Mouse (Mus musculus) kidney, adult 2 months (tissue): ENCODE results near the gene Gli2. TPM values are rescaled to one million over a fixed set of nuclear protein-coding genes. Genes with fewer than 3 reads are reported as not detected.
A peak's percentile ranks its signal among the peaks of the same experiment; 100 is the strongest.

ENCODE experiments used
- DNase-seq: peaks from one replicate; pipeline ENCODE4 v3.0.0; 2021
- H3K27ac ChIP-seq: fragments of 200-500 bp; 2 replicates; pipeline ENCODE4 v1.5.1; 2012; ENCODE audit warnings: low read depth, low read length, control low read depth, inconsistent platforms; ENCODE audit not compliant: insufficient read depth
- H3K27me3 ChIP-seq: fragments of 200-500 bp; replicated peaks from 2 replicates; pipeline ENCODE4 v1.6.1; 2012; ENCODE audit warnings: mild to moderate bottlenecking, moderate library complexity, low read length, inconsistent platforms; ENCODE audit not compliant: control insufficient read depth, insufficient read depth
- H3K36me3 ChIP-seq: fragments of 200-500 bp; 2 replicates; pipeline ENCODE4 v1.6.1; 2012; ENCODE audit warnings: mild to moderate bottlenecking, moderate library complexity, low read length, inconsistent platforms; ENCODE audit not compliant: control insufficient read depth, insufficient read depth
- H3K4me1 ChIP-seq: fragments of 200-500 bp; 2 replicates; pipeline ENCODE4 v1.6.1; 2011; ENCODE audit warnings: low read length; ENCODE audit not compliant: control insufficient read depth, insufficient read depth
- H3K4me3 ChIP-seq: fragments of 200-500 bp; 2 replicates; pipeline ENCODE4 v1.5.1; 2011; ENCODE audit warnings: mild to moderate bottlenecking, low read depth, low read length, control low read depth; ENCODE audit not compliant: insufficient read depth
- CTCF ChIP-seq: fragments of 200-500 bp; conservative IDR thresholded peaks from 2 replicates; pipeline ENCODE4 v1.5.1; 2011; ENCODE audit warnings: low read depth, mild to moderate bottlenecking, control low read depth, low read length, moderate library complexity, mixed read lengths; ENCODE audit not compliant: insufficient read depth, insufficient read length
- POLR2A ChIP-seq: fragments of 200-500 bp; IDR thresholded peaks from one replicate; pipeline ENCODE4 v1.6.1; 2011; ENCODE audit warnings: low read depth, low read length, control low read depth
- WGBS: fragments of 180-500 bp; shearing (Covaris S2); methylation state at CpG from one replicate; pipeline ENCODE4 v1.1.7; 2018; 5-methylcytosine and 5-hydroxymethylcytosine counted together
- polyA plus RNA-seq: library from polyadenylated mRNA; depleted of rRNA; stranded (reverse); fragments of >200 nt; gene quantifications from 2 replicates; pipeline ENCODE4 v1.2.3, GENCODE M21; 2012

The Gli2 gene
- polyA plus RNA-seq, 1 experiment = 0.44 TPM

DNA sequence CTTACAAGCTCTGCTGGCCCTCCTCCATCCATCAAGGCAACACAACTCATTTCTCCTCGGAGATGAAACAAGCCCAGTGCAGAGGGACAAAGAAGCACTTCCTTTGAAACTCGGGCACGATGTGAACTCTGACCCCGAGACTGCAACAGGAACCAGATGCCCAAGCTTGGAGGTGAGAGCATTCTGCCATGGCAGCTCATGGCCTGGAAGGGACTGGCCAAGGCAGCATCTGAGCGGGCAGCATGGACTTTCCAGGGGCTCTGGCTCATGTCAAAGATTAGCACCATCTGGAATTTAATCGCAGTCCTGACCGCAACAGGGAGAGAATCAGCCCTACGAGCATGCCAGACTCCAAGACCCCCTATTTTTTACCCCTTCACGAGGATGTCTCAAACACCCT lies 148.5 kb downstream of the Gli2 start:
- Histone ChIP-seq H3K36me3 (no peaks in the 10 kb centered on the region), H3K4me3 (no peak overlapping the region), H3K27me3 (no peaks in the 10 kb centered on the region), H3K27ac (no peak overlapping the region), H3K4me1 (no peaks in the 10 kb centered on the region)
- TF ChIP-seq CTCF (no peak), POLR2A (no peak)
- WGBS = 59% methylated on average over 9 of the region's 9 CpGs
- no peak for DNase-seq

- TF ChIP-seq CTCF (no peak), POLR2A (no peak)
- Histone ChIP-seq H3K27ac (no peak overlapping the region), H3K4me3 (no peak overlapping the region), H3K4me1 (no peaks in the 10 kb centered on the region), H3K36me3 (no peaks in the 10 kb centered on the region), H3K27me3 (no peaks in the 10 kb centered on the region)
- 82% methylated on average over 3 of the region's 3 CpGs for WGBS
- DNase-seq = no peak
Measured at GRCm38 (mm10) chr1:118904431-118904830, 149.0 kb downstream of the Gli2 start.

DNA sequence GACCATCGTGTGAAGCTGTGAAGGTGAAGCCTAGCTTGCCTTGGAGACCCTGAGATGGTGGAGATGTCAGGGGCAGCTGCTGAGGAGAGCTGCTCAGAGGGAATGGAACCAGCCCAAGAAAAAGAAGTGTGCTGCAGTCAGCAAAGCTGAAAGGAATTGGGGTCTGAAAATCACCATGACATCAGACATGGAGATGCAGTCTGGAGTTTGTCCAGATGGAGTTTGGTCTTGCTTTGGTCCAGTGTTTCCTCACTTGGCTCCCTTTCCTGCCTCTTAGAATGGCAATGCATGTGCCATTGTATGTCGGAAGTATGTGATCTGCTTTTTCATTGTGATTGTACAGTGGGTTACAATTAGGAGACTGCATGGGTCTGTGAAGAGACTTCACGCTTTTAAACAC lies 149.7 kb downstream of the Gli2 start:
- peak; percentile 2 for DNase-seq
- Histone ChIP-seq H3K4me3 (no peak overlapping the region), H3K27me3 (no peaks in the 10 kb centered on the region), H3K36me3 (no peaks in the 10 kb centered on the region), H3K4me1 (no peaks in the 10 kb centered on the region), H3K27ac (no peak overlapping the region)
- 90% methylated on average over 3 of the region's 3 CpGs for WGBS
- no peak for TF ChIP-seq POLR2A

DNA sequence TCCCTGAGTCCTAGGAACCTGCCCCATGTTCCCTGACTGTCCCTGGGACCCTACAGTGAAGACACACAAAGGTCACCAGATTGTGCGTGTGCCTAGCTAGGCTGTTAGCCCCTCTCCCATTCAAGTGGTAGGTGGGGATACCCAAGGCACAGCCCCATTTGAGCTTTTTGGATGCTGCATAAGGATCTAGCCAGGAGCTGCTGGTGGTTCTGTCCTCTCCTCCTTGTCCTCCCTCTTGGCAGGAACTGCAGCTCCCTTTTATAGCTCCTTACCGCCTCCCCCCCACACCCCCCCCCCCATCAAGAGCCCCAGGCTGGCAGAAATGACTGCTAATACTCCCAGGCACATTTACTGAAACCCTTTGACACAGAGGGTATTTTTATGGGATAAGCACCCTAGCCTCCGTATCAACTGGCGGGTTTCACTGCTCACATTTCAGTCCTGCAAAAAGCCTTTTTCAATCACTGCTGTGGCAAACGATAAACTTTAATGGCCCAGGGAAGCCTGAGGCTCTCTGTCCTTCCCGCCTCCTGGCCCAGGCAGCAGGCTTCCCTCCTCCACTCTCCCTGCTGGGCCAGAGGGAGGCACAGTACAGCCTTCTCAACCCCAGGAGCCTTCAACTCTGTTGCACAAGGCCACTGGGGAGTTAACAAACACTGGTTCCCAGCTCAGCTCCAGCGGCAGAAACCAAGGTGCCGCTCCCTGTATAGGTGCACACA lies 151.4 kb downstream of the Gli2 start:
- H3K4me3 ChIP-seq = no peak overlapping the region
- no peak overlapping the region for H3K27ac ChIP-seq
- WGBS = 48% methylated on average over 8 of the region's 8 CpGs
- no peak for TF ChIP-seq POLR2A
- no peak for TF ChIP-seq CTCF
- no peaks in the 10 kb centered on the region for H3K36me3 ChIP-seq
- DNase-seq = peak; percentile 9
- no peaks in the 10 kb centered on the region for H3K4me1 ChIP-seq
- H3K27me3 ChIP-seq = no peaks in the 10 kb centered on the region

GRCm38 (mm10) chr1:118898351-118898750 lies 155.1 kb downstream of the Gli2 start:
- H3K27me3 ChIP-seq = no peaks in the 10 kb centered on the region
- no peak for DNase-seq
- H3K36me3 ChIP-seq = no peaks in the 10 kb centered on the region
- no peaks in the 10 kb centered on the region for H3K4me1 ChIP-seq
- H3K27ac ChIP-seq = no peak overlapping the region
- H3K4me3 ChIP-seq = no peak overlapping the region
- WGBS = 73% methylated on average over 3 of the region's 3 CpGs
- no peak for TF ChIP-seq POLR2A
- TF ChIP-seq CTCF = no peak

- TF ChIP-seq CTCF (no peak), POLR2A (no peak)
- no peak for DNase-seq
- H3K4me3 ChIP-seq = no peak overlapping the region
- no peak overlapping the region for H3K27ac ChIP-seq
- no peaks in the 10 kb centered on the region for H3K4me1 ChIP-seq
- no peaks in the 10 kb centered on the region for H3K36me3 ChIP-seq
- WGBS = 82% methylated on average over 9 of the region's 9 CpGs
- H3K27me3 ChIP-seq = no peaks in the 10 kb centered on the region
Measured at GRCm38 (mm10) chr1:118895026-118895762, 158.2 kb downstream of the Gli2 start.

DNA sequence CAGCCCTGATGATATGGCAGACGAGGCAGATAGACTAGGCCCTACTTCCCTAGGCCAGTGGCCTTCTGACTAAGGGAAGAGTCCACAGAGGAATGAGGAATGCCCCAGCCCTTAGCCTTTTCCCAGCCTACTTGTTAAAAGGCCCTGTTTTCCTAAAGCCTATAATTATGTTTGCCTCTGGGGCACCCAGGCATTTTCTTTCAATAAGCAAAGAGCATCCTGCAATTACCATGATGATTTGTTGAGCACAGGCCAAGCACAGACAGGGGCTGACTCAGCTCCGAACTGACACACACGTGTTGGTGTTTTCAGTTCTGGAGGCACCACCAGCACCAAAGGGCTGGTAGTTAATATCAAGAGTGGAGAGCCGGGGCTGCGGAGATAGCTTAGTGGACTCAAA lies 162.0 kb downstream of the Gli2 start:
- no peaks in the 10 kb centered on the region for H3K27me3 ChIP-seq
- no peak overlapping the region for H3K27ac ChIP-seq
- no peaks in the 10 kb centered on the region for H3K36me3 ChIP-seq
- no peak overlapping the region for H3K4me3 ChIP-seq
- WGBS = 78% methylated on average over 5 of the region's 5 CpGs
- TF ChIP-seq POLR2A (no peak), CTCF (no peak)
- H3K4me1 ChIP-seq = no peaks in the 10 kb centered on the region
- DNase-seq = no peak
